Mouse (Mus musculus): ENCODE measurements around the gene Pgp. TPM values are rescaled to one million over a fixed set of nuclear protein-coding genes. Genes with fewer than 3 reads are reported as not detected.
A peak's percentile ranks its signal among the peaks of the same experiment; 100 is the strongest.

Gene Pgp
- polyA plus RNA-seq, 1 experiment from 2014 or later = 85.4 TPM

DNA sequence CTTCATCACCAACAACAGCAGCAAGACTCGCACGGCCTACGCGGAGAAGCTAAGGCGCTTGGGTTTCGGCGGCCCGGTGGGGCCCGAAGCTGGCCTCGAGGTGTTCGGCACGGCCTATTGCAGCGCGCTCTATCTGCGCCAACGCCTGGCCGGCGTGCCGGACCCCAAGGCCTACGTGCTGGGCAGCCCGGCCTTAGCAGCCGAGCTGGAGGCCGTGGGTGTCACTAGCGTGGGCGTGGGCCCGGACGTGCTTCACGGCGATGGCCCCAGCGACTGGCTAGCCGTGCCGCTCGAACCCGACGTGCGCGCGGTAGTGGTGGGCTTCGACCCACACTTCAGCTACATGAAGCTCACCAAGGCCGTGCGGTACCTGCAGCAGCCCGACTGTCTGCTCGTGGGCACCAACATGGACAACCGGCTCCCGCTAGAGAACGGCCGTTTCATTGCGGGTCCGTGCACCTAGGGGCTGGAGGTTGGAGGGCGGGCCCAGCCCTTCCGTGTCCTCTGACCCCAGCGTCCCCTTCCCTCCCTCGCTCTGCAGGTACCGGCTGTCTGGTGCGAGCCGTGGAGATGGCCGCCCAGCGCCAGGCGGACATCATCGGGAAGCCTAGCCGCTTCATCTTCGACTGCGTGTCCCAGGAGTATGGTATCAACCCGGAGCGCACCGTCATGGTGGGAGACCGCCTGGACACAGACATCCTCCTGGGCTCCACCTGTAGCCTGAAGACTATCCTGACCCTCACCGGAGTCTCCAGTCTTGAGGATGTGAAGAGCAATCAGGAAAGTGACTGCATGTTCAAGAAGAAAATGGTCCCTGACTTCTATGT lies 722 bp downstream of the Pgp start:
- peak overlapping the region; percentile 88 for H3K27ac ChIP-seq (ENCODE audit: low read depth, low read length)
- H3K4me2 ChIP-seq (ENCODE audit: low read length) = peak overlapping the region; percentile 99
- H3K4me3 ChIP-seq (ENCODE audit: low read length) = peak overlapping the region; percentile 67
- no peaks in the 10 kb centered on the region for H3K27me3 ChIP-seq (replicated peaks; ENCODE audit: control insufficient read depth, insufficient read depth, low read length)
- under 1% methylated on average over 68 of the region's 68 CpGs for whole genome bisulfite sequencing
- H3K9ac ChIP-seq (ENCODE audit: low read depth, low read length) = peak overlapping the region; percentile 78
- peaks cover 14% of the 10 kb centered on the region for H3K36me3 ChIP-seq (ENCODE audit: control insufficient read depth, insufficient read depth, low read length)
- no peaks in the 10 kb centered on the region for H3K9me3 ChIP-seq (ENCODE audit: control insufficient read depth, low read length)
- peak; percentile 1; the same call in 1 of the 2 replicates for ATAC-seq
- H3K4me1 ChIP-seq (ENCODE audit: control insufficient read depth, insufficient read depth, low read depth, low read length) = peaks cover 29% of the 10 kb centered on the region

DNA sequence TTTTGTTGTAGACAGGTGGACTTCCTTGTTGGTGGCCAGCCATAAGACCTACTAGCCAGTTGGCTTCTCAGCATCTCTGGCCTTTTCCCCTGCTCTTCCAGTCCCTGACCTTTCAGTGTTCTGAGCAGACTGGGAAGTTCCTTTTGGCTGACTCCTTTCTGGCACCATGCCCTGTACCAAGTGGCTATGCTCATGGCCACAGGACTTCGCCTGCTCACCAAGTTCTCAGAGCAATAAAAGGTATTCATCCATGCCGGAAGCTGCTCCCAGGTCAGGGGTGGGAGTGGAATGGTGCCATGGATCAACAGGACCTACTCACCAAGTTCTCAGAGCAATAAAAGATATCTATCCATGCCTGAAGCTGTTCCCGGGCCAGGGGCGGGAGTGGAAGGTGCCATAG lies 2.3 kb downstream of the Pgp start:
- no peak for ATAC-seq
- no peak overlapping the region for H3K27ac ChIP-seq (ENCODE audit: low read depth, low read length)
- H3K9ac ChIP-seq (ENCODE audit: low read depth, low read length) = no peak overlapping the region
- no peaks in the 10 kb centered on the region for H3K27me3 ChIP-seq (replicated peaks; ENCODE audit: control insufficient read depth, insufficient read depth, low read length)
- H3K4me2 ChIP-seq (ENCODE audit: low read length) = peak overlapping the region; percentile 99
- 77% methylated on average over 4 of the region's 4 CpGs for WGBS
- no peaks in the 10 kb centered on the region for H3K9me3 ChIP-seq (ENCODE audit: control insufficient read depth, low read length)
- peaks cover 20% of the 10 kb centered on the region for H3K36me3 ChIP-seq (ENCODE audit: control insufficient read depth, insufficient read depth, low read length)
- no peak overlapping the region for H3K4me3 ChIP-seq (ENCODE audit: low read length)
- peaks cover 31% of the 10 kb centered on the region for H3K4me1 ChIP-seq (ENCODE audit: control insufficient read depth, insufficient read depth, low read depth, low read length)

DNA sequence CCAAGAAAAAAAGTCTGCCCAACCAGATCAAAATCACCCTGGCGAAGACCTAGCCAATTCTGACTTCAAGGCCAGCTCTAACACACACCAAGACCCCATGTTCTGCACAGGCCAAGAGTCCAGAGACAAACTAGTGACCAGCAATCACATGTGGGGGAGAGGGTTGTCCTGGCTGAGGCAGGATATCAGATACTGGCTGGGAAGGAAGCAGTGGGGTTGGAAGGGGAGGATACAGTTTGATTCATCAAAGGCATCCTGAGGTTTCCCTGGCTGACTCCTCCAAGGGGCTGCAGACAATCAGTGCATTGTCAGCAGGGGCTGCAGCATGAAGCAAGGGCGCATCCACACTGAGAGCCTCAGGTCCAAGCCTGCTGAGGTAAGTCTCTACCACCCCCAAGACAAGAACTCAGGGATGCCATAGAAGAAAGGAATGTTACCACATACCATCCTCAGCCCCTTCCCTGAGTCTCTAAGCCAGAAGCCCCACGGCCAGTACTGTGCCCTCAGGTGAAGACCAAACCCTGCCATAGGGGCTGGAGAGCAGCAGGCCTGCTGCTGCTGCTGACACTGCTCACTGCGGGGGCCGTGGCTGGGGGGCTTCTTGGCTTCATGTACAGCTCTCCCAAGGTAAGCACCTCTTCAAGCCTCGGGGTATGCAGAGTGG lies 3.6 kb downstream of the Pgp start, which contains the start of gene Bricd5:
Bricd5 (plus strand) TSS at position 273 of the 664 bp plus-strand sequence.
- Histone ChIP-seq H3K9me3 (ENCODE audit: control insufficient read depth, low read length) (no peaks in the 10 kb centered on the region), H3K4me2 (ENCODE audit: low read length) (no peak within 1 kb of the TSS; the same call in 1 of the 2 replicates), H3K4me1 (ENCODE audit: control insufficient read depth, insufficient read depth, low read depth, low read length) (peaks cover 39% of the 10 kb centered on the region), H3K27ac (ENCODE audit: low read depth, low read length) (peak within 1 kb of the TSS; percentile 23; the same call in 1 of the 2 replicates), H3K36me3 (ENCODE audit: control insufficient read depth, insufficient read depth, low read length) (peaks cover 20% of the 10 kb centered on the region), H3K27me3 (replicated peaks; ENCODE audit: control insufficient read depth, insufficient read depth, low read length) (no peaks in the 10 kb centered on the region), H3K9ac (ENCODE audit: low read depth, low read length) (0 out of 2 replicates have a peak within 1 kb of the TSS, but pooled peaks have one; percentile 22), H3K4me3 (ENCODE audit: low read length) (no peak within 1 kb of the TSS)
- ATAC-seq = no peak
- 77% methylated on average over 6 of the region's 6 CpGs for WGBS

GRCm38 (mm10) chr17:24474557-24474956 lies 4.4 kb downstream of the Pgp start:
- peaks cover 39% of the 10 kb centered on the region for H3K4me1 ChIP-seq (ENCODE audit: control insufficient read depth, insufficient read depth, low read depth, low read length)
- 81% methylated on average over 5 of the region's 5 CpGs for WGBS

GRCm38 (mm10) chr17:24475586-24475985 lies 5.4 kb downstream of the Pgp start:
- H3K27ac ChIP-seq (ENCODE audit: low read depth, low read length) = no peak overlapping the region
- peaks cover 43% of the 10 kb centered on the region for H3K4me1 ChIP-seq (ENCODE audit: control insufficient read depth, insufficient read depth, low read depth, low read length)
- no peak overlapping the region for H3K4me2 ChIP-seq (ENCODE audit: low read length)
- H3K9ac ChIP-seq (ENCODE audit: low read depth, low read length) = no peak overlapping the region
- ATAC-seq = no peak
- H3K4me3 ChIP-seq (ENCODE audit: low read length) = no peak overlapping the region
- H3K9me3 ChIP-seq (ENCODE audit: control insufficient read depth, low read length) = no peaks in the 10 kb centered on the region
- peaks cover 20% of the 10 kb centered on the region for H3K36me3 ChIP-seq (ENCODE audit: control insufficient read depth, insufficient read depth, low read length)
- WGBS = 93% methylated on average over 6 of the region's 6 CpGs
- H3K27me3 ChIP-seq (replicated peaks; ENCODE audit: control insufficient read depth, insufficient read depth, low read length) = no peaks in the 10 kb centered on the region

More at GRCm38 (mm10) chr17:24474557-24474956, 4.4 kb downstream of the Pgp start:
- H3K36me3 ChIP-seq (ENCODE audit: control insufficient read depth, insufficient read depth, low read length) = peaks cover 20% of the 10 kb centered on the region
- H3K4me3 ChIP-seq (ENCODE audit: low read length) = no peak overlapping the region
- H3K9ac ChIP-seq (ENCODE audit: low read depth, low read length) = no peak overlapping the region
- H3K9me3 ChIP-seq (ENCODE audit: control insufficient read depth, low read length) = no peaks in the 10 kb centered on the region
- ATAC-seq = no peak
- H3K4me2 ChIP-seq (ENCODE audit: low read length) = no peak overlapping the region
- no peaks in the 10 kb centered on the region for H3K27me3 ChIP-seq (replicated peaks; ENCODE audit: control insufficient read depth, insufficient read depth, low read length)
- no peak overlapping the region for H3K27ac ChIP-seq (ENCODE audit: low read depth, low read length)

DNA sequence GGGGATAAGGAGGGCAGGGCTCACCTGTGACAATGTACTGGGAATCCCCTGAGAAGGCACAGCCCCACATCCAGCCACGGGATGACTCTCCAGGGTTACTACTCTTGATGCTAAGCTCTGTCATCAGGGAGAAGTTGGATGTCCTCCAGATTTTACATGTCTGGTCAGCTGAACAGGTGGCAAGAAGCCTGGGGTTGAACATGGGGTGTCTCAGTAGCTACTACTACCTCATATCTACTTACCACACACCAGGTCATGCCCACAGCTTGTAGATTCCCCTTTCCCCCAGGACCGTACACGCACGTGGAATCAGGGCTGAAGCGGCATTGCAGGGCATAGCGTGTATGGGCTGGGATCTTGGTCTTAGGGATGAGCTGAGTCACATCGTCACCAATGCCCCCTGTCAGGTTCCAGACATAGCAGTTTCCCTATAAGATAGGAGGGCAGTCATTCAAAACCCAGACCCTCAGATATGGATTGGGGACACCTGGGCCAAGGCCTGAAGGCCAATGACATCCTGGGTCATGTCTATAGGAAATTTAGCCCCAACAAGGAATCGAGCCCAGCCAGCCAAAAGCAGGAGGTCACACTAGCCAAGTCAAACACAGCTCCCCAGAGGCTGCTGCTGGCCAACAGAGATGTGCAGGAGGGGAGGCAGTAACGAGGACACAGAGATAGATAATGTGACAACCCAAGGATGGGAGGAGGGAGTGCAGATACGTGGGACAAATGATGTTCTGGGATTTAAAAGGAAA lies 6.0 kb downstream of the Pgp start:
- H3K36me3 ChIP-seq (ENCODE audit: control insufficient read depth, insufficient read depth, low read length) = peaks cover 20% of the 10 kb centered on the region

GRCm38 (mm10) chr17:24477053-24477984 lies 7.1 kb downstream of the Pgp start:
- WGBS = 92% methylated on average over 20 of the region's 20 CpGs
- Histone ChIP-seq H3K9me3 (ENCODE audit: control insufficient read depth, low read length) (no peaks in the 10 kb centered on the region), H3K4me3 (ENCODE audit: low read length) (no peak overlapping the region; the same call in 1 of the 2 replicates), H3K4me1 (ENCODE audit: control insufficient read depth, insufficient read depth, low read depth, low read length) (peaks cover 27% of the 10 kb centered on the region), H3K27ac (ENCODE audit: low read depth, low read length) (no peak overlapping the region), H3K4me2 (ENCODE audit: low read length) (peak overlapping the region; percentile 61), H3K36me3 (ENCODE audit: control insufficient read depth, insufficient read depth, low read length) (peaks cover 20% of the 10 kb centered on the region), H3K27me3 (replicated peaks; ENCODE audit: control insufficient read depth, insufficient read depth, low read length) (no peaks in the 10 kb centered on the region), H3K9ac (ENCODE audit: low read depth, low read length) (0 out of 2 replicates have a peak overlapping the region, but pooled peaks have one; percentile 74)
- ATAC-seq = no peak

More for the DNA sequence above, 6.0 kb downstream of the Pgp start:
- Histone ChIP-seq H3K27ac (ENCODE audit: low read depth, low read length) (no peak overlapping the region), H3K4me1 (ENCODE audit: control insufficient read depth, insufficient read depth, low read depth, low read length) (peaks cover 38% of the 10 kb centered on the region), H3K4me3 (ENCODE audit: low read length) (no peak overlapping the region), H3K27me3 (replicated peaks; ENCODE audit: control insufficient read depth, insufficient read depth, low read length) (no peaks in the 10 kb centered on the region), H3K9ac (ENCODE audit: low read depth, low read length) (no peak overlapping the region), H3K4me2 (ENCODE audit: low read length) (no peak overlapping the region), H3K9me3 (ENCODE audit: control insufficient read depth, low read length) (no peaks in the 10 kb centered on the region)
- 92% methylated on average over 10 of the region's 10 CpGs for WGBS
- no peak for ATAC-seq

DNA sequence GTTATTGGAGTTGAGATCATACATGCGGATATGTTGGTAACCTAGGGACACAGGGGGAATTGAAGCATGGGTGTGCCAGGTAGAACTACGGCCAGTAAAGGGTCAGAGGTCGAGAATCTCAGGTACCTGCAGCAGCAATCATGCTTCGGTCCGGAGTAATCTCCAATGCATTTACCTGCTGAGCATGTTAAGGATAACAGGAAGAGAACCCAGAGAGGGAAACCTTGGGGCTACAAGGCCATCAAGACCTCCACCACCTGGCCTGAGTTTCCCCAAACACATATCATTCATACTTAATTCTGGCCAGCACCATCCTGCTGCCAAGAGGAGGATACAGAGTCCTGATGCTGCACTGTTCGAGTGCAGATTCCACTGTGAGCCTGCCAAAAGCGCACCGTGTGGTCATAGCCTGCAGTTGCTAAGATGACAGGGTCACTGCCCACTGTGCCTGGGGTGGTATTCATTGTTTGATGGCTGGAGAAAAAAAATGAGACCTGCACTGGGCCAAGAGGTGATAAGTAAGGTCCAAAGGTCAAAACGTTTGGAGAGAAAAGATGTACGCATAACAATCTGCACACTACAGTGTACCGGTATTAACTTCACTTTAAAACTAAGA lies 7.9 kb downstream of the Pgp start:
- ATAC-seq = peak; percentile 21; the same call in 1 of the 2 replicates
- 47% methylated on average over 11 of the region's 11 CpGs for WGBS
- Histone ChIP-seq H3K4me3 (ENCODE audit: low read length) (peak overlapping the region; percentile 56), H3K4me1 (ENCODE audit: control insufficient read depth, insufficient read depth, low read depth, low read length) (peaks cover 19% of the 10 kb centered on the region), H3K9ac (ENCODE audit: low read depth, low read length) (peak overlapping the region; percentile 74), H3K36me3 (ENCODE audit: control insufficient read depth, insufficient read depth, low read length) (peaks cover 20% of the 10 kb centered on the region), H3K4me2 (ENCODE audit: low read length) (peak overlapping the region; percentile 61), H3K27ac (ENCODE audit: low read depth, low read length) (no peak overlapping the region), H3K9me3 (ENCODE audit: control insufficient read depth, low read length) (no peaks in the 10 kb centered on the region), H3K27me3 (replicated peaks; ENCODE audit: control insufficient read depth, insufficient read depth, low read length) (no peaks in the 10 kb centered on the region)

Data from hindbrain, embryonic 16.5 days (tissue).